Mouse (Mus musculus) effector memory CD4-positive, alpha-beta T cell, adult 5 months (primary cell): Measurements from ENCODE around the gene Gm42421. TPM values are rescaled to one million over a fixed set of nuclear protein-coding genes. Genes with fewer than 3 reads are reported as not detected.

Experiments
- polyA plus RNA-seq: library from polyadenylated mRNA; unstranded; fragments of 100-300 nt; shearing (Covaris generic); gene quantifications from one replicate; pipeline ENCODE4 v1.2.1, GENCODE M21; 2017

Gene Gm42421
- 1.5 TPM for polyA plus RNA-seq

DNA sequence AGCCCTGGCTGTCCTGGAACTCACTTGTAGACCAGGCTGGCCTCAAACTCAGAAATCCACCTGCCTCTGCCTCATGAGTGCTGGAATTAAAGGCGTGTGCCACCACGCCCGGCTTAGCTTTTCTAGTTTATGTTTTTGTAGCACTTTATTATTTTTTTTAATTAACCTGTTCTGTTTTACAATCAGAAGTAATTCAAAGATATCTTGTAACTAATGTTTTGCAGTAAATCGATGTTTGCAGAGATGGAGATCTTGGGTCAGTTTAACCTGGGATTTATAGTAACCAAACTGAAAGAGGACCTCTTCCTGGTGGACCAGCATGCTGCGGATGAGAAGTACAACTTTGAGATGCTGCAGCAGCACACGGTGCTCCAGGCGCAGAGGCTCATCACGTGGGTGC lies at the start of gene Gm42421:
Gm42421 (plus strand) TSS at position 301 of the 400 bp plus-strand sequence.

GRCm38 (mm10) chr5:143897635-143898330 lies 30.2 kb upstream of the Gm42421 start, which contains the start of gene Ankrd61:
Gene Ankrd61 (minus strand): TSS chr5:143897685.

DNA sequence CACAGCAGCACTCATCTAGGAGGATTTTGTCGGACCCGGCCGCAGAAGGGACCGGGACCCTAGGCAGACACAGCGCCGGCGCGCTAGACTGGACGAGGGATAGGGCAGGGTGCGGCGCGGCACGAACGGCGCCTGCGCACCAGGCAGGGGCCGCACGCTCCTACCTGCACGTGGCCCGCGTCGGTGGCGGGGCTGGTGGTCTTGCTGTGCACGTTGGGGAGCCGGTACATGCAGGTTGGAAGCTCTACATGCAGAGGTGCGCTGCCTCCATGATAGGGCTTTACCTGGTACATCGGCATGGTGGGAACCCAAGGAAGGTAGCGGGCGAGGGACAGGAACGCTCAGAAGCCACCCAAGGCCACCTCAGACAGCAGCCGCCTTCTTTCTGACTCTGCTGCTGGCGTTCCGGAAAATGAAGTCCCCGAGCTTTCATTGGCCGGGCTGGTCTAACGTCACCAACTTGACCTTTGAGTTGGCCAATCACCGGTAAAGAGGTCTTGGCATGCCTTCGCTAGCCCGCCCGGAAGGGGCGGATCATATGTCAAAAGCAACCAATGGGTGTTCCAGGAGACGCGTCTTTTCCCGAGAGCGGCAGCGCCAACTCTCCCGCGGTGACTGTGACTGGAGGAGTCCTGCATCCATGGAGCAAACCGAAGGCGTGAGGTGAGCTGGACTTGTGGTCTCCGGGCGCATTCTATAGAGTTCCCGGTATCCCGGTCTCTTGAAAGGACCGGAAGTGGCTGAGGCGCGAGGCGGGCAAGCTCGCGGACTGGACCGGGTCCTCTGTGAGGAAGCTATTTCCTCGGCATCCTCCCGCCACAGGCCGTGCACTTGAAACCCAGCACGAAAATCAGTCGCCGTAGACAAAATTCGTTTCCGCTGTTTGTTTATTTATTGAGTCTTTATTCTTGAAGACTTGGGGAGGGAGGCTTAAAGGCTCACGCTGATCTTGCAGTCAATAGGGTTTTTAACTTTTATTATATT lies 18.3 kb upstream of the Gm42421 start, which contains the start of the genes Aimp2 and Pms2:
Aimp2 (minus strand) TSS at position 431 of the 984 bp plus-strand sequence.
Pms2 (plus strand) TSS at position 548 of the 984 bp plus-strand sequence.

DNA sequence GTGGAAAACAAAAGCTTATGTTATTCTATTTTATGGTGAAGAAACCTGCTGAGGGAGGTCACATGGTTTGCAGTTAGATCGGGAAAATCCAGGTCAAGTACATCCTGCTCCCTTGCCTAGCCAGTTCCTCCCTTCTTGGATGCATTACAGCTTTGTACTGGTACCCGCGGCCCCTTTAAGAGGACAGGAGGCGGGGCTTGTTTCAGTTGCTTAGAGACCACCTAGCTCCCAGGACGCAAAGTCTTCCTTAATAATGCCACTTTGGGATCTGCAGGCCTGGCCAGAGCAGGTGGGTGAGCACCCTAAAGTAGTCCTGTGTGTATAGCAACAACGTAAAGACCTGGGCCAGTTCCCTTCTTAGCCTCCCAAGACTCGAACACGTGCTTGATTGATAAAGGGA lies 4.9 kb downstream of the Gm42421 start, which contains the start of gene Rsph10b:
Rsph10b (plus strand) TSS at position 205 of the 400 bp plus-strand sequence.

Other genes with a start within 250 kb of the Gm42421 start
- 25.6 TPM for gene Usp42, start 195.9 kb upstream of the Gm42421 start, polyA plus RNA-seq
- gene Eif2ak1, start 110.4 kb upstream of the Gm42421 start, polyA plus RNA-seq, result 36.6 TPM
- gene Ankrd61, start 30.5 kb upstream of the Gm42421 start, polyA plus RNA-seq, result 0.29 TPM
- 34.2 TPM for gene Aimp2, start 18.3 kb upstream of the Gm42421 start, polyA plus RNA-seq
- gene Pms2, start 18.2 kb upstream of the Gm42421 start, polyA plus RNA-seq, result 28.8 TPM
- gene Rsph10b, start 4.9 kb downstream of the Gm42421 start, polyA plus RNA-seq, result 0.80 TPM
- gene Ccz1, start 86.7 kb downstream of the Gm42421 start, polyA plus RNA-seq, result 55.8 TPM
- not detected for gene Ocm, start 98.5 kb downstream of the Gm42421 start, polyA plus RNA-seq
- gene Lmtk2, start 172.3 kb downstream of the Gm42421 start, polyA plus RNA-seq, result 18.0 TPM